Mouse (Mus musculus) gonadal fat pad, adult 2 months (tissue): ENCODE data around the gene Fam107b. TPM values are rescaled to one million over a fixed set of nuclear protein-coding genes. Genes with fewer than 3 reads are reported as not detected.

Source experiments
- DNase-seq: peaks from one replicate; pipeline ENCODE4 v3.0.0-alpha.2; 2012; ENCODE audit warnings: low read depth
- polyA plus RNA-seq: library from polyadenylated mRNA; depleted of rRNA; stranded (reverse); fragments of >200 nt; gene quantifications from 2 replicates; pipeline ENCODE4 v1.2.3, GENCODE M21; 2012

The Fam107b gene
- polyA plus RNA-seq, 1 experiment = 8.1 TPM

DNA sequence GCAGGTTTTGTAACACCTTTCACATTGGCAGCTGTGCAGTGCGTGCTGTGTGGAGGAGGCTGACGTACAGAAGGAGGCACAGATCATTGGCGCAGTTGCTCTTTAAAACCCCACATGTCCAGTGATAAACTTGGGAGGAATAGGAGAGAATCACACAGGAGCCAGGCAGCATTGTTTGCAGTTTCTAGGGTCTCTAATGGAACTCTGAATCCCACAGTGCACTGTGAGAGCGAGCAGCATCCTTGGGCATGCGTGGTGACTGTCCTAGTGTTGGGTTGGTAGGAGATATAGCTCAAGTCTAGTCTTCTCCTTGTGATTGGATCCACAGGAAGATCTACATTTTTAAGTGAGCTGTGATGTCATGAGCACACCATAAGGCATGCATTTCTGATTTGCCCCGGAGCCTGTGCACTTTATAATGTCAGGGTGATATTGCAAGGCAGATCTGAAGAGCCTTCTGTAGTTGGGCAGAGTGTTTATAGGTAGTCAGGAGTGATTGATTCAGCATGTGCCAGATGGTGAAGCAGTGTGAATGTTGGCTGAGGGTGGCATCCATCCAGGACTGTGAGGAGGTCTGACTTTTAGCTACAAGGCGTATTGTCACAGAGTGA is 169.2 kb downstream of the Fam107b start:
- no peak for DNase-seq

DNA sequence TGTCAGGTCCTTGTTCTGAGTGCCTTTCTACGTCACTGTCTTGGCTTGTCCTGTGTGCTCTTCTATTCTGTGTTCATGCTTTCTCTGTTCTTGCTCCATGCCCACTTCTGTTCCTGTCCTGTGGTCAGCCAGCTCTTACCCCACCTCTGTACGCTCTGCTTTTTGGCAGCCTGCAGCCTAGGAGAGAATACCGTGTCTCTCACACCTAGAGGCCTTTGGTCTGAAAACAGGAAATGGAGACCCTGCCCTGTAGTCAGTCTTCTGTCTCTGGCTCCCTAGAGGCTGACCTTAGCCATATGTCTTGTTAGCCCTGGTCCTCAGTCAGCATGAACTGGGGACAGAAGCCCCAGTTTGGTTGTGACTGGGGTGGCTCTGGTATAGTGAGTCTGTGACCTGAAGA is 170.0 kb downstream of the Fam107b start:
- no peak for DNase-seq

DNA sequence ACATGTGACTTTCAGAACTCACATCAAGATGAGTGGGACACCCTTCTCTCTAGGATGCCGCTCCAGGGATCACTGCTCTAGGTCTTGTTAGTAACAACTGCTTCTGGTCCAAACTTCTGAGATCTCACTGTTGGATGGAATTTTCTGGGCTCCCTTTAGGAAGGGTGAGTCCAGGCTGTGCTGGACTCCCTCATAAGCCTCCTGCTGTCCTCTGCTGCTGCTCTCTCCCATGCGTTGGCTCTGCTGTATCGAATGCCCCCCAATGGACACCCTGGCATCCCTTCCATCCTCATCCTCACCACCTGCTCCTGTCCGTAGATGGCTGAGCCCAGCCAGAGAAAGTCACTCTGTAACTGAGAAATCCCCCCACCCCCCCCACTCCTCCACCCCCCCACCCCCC is 170.4 kb downstream of the Fam107b start:
- DNase-seq = no peak

DNA sequence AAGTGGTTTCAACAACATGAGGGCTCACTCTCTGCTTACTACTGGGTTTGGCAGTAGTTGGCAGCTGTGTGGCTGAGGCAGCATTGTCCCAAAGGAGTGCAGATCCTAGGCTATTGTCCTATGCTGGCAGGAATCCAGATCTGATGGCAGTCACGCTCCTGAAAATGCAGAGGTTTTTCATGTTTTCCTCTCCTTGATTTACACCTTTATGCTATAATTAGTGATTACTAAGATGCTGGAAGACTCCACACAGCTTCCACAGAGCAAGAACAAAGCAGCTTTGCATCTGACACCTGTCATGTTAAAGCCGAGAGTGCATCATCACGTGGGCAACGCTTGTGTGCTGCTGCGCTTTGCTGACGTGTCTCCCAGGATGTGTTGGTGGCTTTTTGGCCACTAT is 172.2 kb downstream of the Fam107b start:
- no peak for DNase-seq

DNA sequence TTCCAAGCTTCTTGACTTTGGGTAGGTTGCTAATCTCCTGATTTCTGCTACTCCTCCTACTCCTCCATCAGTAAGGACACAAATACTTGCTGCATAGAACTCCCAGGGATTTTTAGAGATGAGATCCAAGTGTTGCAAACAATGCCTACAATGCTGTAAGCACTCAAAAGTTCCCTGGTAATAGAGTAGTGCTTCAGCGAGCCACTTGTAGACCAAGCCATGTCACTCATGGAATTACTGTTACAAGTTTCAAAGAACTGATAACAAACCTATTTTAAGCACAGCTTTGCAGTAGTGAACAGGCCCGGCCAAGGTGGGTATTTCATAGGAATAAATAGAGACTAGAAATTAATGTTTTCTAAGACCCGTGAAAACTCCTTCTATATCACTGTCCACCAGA is 174.8 kb downstream of the Fam107b start:
- no peak for DNase-seq

DNA sequence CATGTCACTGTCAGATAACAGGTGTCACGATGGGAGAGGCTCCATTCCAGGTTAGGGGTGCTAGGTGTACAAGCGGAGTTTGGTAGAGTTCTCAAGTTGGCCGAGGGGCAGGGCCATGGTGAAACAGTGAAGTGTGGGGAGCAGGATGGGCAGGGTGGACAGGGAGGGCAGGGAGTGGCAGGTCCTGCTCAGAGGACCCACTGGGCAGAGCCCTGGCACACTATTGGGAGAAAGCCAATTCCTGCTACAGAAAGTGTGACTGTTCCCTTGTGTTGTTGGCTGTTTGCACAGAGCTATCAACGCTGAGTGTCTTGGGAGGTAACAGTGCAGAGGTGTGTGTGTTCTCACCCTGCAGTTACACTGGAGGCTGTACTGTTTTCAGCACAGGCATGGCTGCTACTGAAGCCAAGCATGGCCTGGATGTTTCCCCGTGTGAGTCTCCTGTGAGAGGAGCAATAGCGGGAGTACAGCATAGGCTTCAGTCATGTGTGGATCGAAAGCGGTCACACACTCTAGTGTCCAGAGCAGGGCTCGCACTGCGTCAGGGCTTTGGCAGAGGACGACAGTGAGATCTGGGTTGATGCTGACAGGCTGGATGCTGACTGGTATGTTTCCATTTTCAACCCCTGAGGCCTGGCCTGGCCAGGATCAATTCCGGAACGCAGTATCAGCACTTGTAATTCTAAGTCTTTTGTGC is 175.8 kb downstream of the Fam107b start:
- DNase-seq = no peak

DNA sequence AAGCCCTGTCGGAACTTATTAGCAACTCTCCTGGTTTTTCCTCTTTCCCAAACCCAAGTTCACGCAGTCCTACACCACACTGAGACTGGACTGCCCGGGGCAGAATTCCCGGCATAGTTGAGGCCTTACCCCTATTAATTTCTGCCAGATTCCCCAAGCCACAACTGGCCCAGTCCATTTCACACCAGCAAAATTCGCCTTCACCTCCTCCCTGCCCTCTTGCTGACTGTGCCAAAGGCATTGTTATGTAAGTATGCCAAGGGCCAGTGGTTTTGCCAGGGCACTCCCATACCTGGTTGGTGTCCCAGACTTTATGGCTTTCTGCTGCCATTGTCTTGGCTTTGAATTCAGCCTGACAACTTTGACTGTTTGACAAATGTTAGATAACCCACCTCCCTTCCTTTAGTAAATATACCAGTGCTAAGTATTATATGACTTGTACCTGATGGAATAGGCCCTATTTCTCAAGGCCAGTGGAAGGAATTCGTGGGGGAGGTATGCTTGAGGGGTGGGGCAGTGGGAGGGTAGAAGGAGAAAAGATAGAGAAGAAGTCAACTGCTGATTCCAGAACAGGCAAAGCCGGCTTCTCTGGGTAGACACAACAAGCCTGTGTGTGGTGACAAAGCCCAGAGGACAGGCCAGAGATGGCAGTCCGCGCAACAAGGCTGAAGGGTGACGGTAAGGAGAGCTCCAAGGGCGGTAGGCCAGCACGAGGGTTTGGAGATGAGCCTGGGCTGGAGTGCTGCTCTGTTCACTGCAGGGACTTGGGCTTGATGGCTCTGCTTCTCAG is 178.6 kb downstream of the Fam107b start:
- DNase-seq = peak; percentile 93

DNA sequence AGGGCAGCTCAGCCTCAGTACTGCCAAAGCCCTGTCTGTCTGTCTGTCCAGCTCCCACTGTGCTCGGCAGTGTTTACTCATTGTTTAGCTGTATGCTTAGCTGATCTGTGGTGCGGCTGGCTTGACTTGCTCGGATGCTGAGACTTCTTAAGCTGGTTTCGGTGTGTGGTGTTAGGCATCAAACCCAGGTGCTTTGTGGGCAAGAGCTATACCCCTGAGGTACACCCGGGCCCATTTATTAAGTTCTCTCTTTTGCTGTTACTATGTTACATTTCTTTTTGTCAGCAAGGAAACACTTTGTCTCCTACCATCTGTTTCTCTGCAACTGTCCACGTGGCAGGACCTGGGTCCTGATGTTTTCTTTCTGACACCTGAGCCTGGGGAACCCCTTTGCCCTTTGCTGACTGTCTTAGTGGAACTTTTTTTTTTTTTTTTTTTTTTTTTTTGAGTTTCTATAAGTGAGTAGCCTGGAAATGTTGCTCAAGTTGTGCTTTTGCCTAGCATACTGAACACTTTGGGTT is 179.3 kb downstream of the Fam107b start:
- no peak for DNase-seq

DNA sequence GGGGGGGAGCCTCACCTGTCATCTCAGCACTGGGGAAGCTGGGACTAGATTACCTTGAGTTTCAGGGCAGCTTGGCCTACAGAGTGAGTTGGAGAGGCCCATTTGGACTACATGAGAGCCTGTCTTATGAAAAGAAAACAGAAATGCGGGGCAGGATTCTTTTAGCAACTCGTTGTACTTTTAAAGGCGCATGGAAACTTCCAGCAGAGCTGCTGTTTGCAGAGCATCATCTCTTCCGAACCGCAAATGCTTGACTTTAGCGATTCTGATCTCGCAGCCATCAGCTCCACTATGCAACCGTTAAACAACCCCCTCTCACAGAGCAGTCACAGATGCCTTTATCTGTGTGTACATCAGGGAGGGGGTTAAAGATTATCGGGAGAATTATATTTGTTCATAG is 179.8 kb downstream of the Fam107b start:
- DNase-seq = no peak

DNA sequence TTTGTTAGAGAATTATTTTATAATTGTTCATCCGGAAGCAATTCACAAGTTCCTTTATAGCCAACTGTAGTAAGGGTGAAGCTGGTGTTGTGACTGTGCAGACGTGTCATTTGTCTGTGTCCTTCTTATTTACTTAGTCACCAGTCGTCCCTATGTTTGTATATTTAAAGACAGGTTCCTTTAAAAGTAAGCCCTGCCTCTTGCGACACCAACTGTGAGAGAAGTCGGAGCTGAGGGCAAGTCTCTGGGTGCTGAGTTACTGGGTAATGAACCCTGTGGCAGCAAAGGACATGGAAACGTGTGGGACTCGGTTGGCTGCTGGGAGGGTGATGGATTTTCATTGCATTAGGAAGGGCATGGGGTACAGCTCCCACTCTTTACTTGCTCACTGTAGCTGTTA is 182.1 kb downstream of the Fam107b start:
- peak; percentile 73 for DNase-seq

DNA sequence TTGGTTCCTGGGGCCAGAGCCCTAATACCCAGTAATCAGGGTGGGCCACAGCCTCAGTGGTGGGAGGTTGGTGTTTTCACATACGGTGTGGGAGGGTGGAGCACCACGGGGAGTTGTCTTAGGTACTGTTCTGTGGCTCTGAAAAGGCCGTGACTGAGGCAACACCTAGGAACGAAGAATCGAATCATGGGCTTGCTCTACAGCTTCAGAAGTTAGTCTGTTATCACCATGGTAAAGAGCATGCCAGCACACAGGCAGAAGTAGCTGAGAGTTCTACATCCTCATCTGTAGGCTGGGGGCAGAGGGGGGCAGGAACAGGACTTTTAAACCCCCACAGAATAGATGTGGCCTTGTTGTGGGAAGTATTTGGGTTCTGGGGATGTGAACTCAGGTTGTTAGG is 182.6 kb downstream of the Fam107b start:
- DNase-seq = no peak

DNA sequence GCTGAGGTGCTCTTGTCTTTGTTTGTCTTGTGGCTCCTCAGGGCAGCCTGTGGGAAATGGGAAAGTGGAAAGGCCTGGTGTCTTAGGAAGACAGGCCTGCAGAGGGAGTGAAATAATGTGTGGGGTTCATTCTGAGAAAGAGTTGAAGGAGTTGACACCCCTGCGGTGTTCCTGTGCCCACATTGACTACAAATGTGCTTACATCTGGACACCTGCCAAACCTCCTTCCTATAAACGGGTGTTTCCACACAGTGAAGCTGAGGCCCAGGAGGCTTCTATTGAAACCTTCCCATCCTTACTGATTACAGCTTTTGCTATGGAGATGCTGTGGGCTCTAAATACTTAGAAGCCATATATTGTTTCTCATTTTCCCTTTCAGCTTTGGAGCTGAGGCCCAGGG is 183.5 kb downstream of the Fam107b start:
- no peak for DNase-seq

DNA sequence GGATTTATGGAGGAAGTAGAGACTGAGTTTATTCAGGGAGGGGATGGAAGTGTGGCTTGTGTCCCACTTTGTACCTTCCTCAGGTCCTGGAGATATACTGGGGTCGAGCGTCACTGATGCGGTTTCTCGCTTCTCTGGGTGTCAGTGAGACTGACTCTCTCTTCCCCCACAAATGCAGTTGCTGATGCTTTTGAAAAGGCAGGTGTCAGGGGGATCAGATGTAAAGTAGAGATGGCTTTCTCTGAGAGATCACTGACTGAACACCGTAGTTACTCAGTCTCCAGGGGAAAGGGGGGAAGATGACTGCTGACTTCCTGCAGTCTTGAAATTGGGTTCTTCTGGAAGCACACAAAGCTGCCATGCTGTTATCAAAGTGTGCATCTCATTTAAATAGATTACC is 185.6 kb downstream of the Fam107b start:
- DNase-seq = no peak

DNA sequence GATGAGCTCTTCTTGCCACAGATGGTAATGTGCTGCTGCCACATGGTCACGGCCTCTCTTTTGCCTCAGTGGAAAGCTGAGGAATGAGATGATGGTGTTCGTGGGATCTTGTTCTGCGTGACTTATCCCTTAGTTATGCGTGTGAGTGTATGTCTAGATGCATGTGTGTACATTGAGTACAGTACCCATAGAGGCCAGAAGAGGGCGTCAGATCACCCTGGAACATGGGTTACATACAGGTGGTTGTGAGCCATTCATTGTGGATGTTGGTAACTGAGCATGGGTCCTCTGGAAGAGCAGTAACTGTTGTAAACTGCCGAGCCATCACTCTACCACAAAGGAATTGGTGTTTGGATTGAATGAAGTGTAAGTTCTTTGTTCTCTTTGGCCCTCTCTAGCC is 188.1 kb downstream of the Fam107b start:
- no peak for DNase-seq

DNA sequence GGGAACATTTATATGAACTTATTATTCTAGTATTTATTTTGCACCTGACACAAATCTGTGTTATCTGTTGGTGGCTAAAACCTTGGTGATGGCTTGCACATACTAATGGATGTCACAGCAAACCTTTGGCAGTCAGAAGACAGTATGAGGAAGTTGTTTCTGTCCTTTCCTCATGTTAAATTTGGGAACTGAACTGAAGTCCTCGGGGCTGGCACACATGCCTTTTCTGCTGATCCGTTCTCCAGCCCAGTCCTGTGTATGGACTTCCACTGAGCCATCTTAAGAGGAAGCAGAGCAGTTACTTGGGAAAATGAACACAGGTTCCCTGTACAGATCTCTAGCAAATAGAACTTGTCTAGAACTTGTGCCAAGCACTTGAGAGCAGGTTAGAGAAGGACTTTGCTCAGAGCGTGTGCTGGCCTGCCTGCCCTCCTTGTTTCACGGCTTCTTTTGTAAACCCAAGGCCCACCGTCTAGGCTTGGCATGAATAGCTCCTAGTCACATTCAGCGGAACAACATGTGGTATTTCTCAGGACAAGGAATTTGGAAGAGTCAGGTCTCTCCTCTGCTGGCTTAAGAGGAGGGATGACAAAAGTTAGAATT is 190.0 kb downstream of the Fam107b start:
- no peak for DNase-seq

DNA sequence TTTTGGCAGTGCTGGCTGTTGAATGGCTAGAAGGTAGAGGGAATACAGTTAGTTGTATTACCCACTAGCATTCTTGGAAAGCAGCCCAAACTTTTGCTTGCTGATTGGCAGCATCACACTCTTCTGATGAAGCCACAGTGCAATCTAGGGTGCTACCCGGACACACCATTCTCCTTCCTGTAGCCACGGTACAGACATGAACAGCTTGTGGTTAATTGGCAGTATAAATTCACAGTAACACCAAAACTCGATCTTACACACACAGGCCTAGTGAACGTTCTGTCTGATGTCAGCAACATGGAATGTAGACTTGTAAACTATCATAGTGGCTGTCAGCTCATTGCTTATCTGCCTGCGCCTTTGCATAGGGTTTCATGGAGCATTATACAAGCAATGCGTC is 193.8 kb downstream of the Fam107b start:
- DNase-seq = no peak

DNA sequence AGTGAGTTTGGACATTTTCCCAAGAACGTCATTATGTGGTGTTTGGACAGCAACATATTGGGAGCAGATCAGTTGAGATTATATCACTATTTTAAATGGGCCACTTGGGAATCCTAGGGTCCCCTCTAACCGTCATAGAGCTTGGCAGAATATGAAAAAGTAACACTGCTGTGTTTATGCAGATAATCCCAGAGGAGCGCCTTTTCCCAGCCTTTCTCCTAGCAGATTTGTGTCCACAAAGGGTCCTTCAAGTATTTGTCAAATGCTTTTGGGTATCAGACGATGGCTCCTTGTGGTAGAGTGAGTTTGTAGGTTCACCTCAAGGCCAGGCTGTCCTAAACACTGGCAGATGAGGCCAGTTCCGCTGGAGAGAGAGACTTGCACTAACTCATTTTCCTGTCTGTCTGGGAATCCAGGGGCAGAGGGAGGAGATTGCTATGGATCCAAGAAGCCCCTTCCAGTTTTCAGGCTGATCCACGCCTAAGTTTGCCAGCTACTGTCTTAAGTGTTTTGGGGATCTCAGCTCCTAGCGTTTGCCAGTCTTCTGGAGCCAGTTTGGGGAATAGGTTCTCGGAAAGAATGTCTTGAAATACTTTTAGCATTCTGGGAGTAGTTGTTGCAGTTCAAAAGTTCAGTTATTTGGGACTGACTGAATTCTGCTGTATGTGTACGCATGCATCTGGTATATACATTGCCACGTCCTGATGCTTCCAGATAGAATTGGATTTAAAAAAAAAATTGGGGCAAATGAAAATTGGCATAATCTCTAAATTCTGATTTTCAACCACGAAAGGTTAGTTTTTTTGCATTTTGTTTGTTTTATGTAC is 195.9 kb downstream of the Fam107b start:
- DNase-seq = no peak

DNA sequence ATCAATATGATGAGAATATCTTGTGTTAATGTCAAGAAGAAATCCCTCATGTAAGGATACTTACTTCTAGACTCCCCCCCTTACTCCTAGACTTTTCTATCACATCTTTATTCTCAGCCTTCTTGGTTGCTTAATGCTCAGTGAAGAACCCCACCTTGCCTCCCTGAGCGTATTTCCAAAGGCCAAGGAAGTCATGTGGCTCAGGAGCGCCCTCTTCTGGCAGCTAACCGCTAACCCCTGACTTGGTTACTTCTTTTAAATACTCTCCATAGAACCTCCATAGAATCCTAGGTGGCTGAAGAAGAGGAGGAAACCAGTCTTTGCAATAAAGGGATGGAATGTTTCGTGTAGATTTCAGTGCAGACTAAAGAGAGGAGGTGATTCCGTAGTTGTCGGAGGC is 199.0 kb downstream of the Fam107b start:
- no peak for DNase-seq

DNA sequence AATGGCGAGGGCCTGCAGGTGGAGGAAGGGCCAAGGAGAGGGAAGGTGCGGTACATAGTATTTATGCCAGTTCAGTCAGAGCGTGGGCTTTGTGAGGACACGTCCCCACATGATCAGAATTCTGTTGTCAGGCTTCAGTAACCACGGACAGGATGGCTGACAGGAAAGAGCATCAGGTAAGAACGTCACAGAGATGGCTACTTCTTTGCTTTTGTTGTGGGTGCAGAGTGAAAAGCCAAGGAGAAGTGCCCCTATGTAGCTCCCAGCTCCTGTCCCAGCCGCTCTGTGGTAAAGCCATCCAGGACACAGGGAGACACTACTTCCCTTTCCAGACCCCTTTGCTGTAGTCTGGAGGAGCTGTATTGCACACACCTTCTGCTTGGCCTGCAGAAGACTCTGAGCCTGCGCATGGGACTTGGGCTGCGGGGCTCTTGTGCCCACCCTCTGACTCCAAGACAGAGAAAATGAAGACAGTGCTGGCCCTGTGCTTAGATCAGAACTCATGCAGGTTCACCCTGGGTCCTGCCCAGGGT is 199.6 kb downstream of the Fam107b start:
- no peak for DNase-seq

DNA sequence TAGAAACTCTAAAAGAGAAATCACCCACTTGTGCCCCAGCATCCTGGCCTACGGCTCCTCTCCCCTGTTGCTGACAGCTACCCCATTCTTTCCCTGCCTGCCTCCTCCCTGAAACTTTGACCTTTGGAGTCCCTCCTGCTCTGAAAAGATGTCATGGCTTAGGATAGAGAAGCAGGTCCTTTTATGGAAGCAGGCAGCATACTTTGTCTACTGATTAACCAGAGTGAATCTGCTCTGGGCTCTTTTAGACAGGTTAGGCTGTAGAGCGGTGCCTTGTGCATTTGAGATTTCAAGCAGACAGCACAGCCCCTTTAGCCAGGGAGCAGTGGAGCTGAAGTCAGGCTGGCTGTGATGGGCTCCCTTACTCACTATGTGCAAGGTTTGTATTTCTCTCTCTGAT is 200.1 kb downstream of the Fam107b start:
- DNase-seq = no peak

DNA sequence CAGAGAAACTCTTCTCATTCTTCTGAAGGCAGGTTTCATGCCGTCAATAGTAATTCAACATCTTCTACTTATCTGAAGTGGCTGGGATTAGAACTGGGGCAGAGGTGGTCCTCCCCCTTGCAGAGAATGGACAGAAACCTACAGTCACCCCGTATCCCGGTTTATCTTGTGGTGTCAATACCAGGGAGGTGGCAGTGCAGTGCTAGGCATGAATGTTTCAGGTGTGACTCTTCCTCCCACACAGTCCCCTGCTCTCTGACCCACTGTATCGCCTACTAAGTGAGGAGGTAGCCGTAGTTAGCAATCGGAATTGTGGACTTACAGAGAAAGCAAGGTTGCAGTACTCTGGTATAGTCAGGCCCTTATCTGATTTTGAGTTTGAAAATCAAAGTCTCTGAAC is 201.2 kb downstream of the Fam107b start:
- no peak for DNase-seq
